Mouse (Mus musculus): ENCODE measurements around the gene 4930470P17Rik.

The 4930470P17Rik gene

DNA sequence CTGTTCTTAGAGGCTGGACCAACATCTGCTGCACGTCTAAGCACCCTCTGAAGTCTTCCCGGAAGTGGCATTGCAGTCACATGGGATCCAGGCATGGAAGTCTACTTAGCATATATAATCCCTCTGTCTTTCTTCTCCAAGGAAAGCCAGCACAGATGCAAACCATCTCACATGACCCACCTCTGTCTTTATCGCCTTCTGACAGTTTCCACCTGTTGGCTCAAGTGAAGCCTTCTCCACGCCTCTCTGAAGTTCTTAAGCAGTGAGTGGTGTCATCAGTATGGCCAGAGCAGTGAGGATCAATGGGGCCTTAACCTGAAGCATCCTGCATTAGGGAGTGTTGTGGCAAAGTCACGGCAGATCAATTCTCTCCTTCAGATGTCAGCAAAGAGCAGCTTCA lies 23.2 kb downstream of the 4930470P17Rik start:
- no peak for DNase-seq (ENCODE audit: low spot score in 2 of 2)

DNA sequence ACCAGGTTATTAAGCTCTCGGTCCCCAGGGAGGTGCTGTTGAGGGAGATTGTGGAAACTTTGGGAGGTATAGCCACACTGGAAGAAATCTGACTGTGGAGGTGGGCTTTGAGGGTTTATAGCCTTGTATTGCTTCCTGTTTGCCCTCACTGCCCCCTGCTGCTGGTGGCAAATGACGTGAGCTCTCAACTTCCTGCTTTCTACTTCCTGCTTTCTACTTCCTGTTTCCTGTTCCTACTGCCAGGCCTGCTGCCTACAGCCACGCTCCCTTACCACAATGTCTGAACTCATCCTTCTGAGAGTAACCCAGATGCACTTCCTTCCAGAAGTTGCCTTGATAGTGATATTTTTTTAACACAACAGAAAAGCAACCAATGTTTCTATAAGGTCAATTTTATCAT lies 24.3 kb downstream of the 4930470P17Rik start:
- no peak for DNase-seq (ENCODE audit: low spot score in 2 of 2)

DNA sequence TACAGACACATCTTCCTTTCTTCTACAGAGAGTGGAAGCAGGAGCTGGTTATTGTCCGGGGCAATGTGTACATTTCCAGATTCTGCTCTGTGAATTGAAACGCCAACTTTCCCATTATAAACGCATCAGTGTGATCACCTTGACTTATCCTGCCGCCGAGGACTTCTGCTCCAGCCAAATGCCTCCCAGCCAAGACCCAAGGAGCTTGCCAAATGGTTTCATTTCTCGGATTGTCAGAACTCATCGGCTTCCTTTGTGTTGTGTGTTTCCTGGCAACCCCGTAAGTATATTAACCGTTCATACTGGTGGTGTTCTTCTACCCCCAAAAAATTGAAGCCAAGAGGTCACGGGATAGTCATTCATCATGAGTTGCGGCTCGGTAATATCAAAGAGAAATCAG lies 25.7 kb downstream of the 4930470P17Rik start:
- no peak for DNase-seq (ENCODE audit: low spot score in 2 of 2)

DNA sequence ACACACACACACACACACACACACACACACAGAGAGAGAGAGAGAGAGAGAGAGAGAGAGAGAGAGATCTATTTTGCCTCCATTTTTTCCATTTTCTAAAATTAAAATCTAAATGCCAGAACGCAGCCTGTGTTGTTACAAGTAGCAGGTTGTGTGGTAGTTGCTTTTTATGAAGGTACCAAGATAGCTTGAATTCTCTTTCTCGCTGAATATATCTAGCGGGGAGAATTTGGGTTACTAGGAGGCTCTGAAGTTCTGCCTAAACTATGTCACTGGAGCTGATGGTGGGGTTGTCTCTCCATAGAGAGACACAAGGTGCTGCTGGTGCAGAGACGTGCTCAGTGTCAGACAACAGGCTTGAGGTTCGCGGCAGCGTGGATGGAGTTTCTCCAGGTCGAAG lies 36.8 kb downstream of the 4930470P17Rik start:
- no peak for DNase-seq (ENCODE audit: low spot score in 2 of 2)

DNA sequence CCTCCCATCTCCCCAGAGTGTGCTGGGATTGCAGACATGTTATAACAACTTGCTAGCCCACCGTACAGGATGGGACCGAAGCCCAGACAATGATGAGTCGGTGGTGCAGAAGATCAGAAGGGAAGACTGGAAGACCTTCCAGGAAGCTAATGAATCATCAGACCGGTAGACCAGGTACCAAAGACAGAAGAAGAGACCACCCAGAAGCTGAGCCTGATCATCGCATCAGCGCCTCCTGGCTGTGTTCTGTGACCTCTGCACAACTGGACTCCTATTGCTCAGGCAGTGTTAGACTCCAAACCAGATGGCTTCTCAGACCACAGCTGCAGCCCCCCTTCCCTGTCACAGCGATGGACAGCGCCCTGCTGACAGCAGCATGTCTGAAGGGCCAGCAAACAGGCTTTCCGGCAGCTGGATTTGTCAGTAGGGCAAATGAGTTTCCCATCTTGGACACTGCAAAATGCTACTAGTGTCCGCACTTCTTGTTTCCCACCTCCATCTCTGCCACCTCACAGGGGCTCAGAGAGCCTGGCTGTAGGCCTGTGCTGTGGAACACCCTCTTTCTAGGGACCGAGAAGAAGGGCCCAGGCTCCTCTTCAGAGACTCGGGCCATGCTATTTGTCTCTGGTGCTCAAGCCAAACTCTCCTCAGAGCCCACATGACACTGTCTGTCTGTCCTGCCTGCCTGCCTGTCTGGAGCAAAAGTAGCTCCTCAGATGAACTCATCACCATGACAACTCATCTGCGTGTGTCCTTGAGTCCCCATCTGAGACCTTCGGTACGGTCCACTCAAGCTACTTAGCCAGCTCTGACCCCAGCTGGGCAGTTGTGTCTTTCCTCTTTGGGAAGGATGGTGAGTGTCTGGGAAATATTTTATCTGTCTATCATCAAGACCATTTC lies 37.6 kb downstream of the 4930470P17Rik start:
- DNase-seq (ENCODE audit: low spot score in 2 of 2): no peak

DNA sequence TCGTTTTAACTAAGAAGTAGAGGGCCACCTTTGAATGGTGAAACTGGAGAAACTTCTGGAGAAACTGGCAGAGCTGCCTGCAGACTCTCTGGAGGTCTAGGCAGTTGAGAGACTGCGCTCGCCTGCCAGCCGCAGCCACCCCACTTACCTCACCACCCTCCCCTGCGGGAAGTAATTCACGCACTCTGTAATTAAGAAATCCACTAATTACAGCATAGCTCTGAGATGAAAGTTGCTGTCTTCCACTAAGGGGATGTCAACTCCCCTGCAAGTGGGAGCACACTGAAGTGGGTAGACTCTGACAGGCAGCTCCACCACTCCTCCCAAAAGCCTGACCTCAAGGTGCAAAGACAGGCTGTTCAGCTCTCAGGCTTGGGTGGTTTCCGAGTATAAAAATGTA lies 49.7 kb downstream of the 4930470P17Rik start:
- no peak for DNase-seq (ENCODE audit: low spot score in 2 of 2)

DNA sequence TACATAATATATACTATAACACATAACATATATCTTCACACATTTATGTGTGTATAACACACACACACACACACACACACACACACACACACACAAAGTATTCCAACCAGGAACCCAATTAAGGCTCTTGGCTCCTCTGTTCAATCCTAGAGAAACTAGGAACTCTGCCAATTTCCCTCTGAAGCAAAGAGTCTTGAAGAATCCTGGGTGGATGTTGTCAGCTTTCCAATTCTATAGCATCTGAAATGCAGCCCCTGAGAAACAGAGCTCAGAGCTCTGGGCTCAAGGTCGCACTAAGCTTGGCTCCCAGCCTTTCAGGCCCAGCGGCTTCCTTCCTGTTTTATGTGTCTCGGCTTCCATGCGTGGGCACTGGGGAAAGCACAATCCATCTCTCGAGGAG lies 51.6 kb downstream of the 4930470P17Rik start:
- no peak for DNase-seq (ENCODE audit: low spot score in 2 of 2)

DNA sequence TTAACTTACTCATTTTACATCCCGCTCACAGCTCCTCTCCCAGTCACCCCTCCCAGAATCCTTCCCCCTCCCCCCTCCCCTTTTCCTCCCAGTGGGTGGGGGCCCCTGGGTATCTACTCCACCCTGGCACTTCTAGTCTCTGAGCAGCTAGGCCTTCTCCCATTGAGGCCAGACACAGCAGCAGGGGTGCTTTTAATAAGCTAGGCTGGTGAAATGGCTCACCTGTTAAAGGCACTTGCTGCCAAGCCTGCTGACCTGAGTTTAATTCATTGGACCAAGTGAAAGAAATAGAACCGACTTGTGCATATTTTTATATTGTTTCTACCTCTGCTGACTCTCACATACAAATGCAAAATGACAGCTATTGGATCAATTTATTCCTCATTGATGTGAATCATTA lies 52.7 kb downstream of the 4930470P17Rik start:
- DNase-seq (ENCODE audit: low spot score in 2 of 2): no peak

DNA sequence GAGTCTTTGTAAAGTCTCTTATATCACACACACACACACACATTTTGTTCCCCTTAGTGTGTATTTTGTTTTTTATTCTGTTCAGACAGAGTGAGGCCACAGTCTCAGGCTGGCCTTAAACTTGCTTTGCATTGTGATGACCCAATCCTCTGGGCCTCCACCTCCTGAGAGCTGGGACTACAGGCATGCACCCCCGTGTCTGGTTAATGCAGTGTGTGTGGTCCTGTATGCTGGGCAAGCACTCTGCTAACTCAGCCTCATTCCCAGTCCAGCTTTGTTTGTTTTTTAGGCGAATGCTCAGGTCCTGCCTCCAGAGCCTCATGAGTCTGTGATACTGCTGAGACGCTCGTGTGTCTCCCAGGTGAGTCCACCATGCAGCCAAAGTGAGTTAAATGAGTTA lies 53.8 kb downstream of the 4930470P17Rik start:
- DNase-seq (ENCODE audit: low spot score in 2 of 2): no peak

DNA sequence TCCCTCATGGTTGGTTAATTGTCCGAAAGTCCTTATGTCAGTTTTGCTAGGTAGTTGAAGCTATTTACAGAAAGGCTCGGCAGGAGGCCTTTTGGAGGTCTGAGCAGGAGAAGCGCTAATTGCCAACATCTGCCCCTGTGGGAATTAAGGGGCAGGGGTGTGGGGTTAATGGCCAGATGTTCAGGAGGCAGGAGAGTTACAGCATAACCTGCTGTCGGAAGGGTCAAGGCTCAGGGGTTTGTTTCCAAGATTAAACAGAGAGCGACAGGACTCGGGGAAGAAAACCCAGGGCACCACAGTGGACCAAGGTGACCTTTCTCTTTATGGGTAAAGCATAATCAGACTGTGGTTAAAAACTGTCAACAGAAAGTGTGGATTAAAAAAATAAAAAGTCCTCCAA lies 54.3 kb downstream of the 4930470P17Rik start:
- DNase-seq (ENCODE audit: low spot score in 2 of 2): no peak

DNA sequence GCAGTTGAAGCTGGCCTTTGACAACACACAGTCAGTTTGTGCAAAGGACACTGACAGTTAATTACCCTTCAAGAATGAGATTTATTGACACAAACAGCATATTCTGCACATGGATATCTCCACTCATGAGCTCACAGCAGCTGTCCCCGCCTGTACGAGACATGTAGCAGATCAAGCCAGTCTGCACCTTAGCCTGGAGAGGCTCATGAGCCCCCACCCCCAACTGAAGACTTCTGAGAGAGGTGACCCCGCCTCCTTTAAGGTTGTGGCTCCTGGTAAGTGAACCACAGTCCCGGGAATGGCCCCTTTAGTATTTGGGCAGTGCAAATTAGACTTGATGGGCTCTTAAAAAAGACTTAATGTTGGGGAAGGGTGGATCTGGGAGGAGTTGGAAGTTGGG lies 56.1 kb downstream of the 4930470P17Rik start:
- DNase-seq (ENCODE audit: low spot score in 2 of 2): no peak

DNA sequence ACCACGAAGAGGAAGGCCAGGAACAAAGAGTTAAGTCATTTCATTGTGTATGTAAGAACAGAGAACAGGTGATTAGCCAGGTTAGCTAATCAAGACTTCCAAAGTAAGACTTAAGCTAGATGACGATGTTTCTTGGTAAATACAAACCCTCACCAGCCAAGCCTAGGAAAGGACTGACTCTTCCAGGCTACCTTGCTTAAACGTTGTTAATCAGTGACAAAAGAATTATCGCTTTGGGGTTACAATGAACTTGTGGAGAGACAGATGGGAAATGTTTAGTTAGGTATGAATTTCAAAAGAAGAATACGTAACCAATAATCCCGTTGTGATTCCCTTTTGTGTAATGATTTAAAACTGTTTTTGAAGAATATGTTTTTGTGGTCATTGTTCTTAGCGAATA lies 56.9 kb downstream of the 4930470P17Rik start:
- no peak for DNase-seq (ENCODE audit: low spot score in 2 of 2)

DNA sequence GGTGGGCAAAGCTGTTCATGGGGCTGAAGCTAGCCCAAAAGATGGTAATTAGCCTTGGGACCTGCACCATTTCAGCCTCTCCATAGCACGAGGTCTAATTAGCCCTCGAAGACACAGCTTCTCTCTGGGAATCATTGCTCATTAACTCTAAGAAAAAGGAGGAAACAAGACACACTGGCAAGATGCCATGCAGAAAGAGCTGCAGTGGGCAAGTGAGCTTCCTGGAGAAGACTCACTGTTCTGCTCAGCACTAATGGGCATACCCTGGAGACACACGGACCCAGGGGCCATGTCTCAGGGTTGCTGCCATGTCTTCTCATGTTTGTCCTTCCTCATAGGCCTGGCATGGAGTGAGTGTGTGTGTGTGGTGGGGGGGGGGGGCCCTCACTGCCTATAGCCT lies 57.7 kb downstream of the 4930470P17Rik start:
- DNase-seq (ENCODE audit: low spot score in 2 of 2): no peak

DNA sequence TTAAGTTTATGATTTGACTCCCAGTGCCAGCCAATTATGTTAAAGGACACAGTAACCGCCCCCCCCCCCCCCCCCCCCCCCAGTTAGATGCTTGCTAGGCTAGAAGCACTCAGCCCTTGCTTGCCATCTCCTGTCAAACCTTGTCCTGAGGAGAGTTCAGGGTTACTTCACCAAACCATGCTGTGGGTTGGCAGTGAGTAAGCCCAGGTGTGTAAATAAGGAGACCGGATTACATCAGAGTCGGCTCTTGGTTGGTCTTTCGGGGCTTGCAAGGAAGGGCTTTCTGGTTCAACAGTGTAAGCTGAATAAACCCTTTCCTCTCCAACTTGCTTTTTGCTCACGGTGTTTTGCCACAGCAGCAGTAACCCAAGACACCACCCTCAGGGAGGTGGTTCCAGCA lies 58.2 kb downstream of the 4930470P17Rik start:
- DNase-seq (ENCODE audit: low spot score in 2 of 2): no peak

DNA sequence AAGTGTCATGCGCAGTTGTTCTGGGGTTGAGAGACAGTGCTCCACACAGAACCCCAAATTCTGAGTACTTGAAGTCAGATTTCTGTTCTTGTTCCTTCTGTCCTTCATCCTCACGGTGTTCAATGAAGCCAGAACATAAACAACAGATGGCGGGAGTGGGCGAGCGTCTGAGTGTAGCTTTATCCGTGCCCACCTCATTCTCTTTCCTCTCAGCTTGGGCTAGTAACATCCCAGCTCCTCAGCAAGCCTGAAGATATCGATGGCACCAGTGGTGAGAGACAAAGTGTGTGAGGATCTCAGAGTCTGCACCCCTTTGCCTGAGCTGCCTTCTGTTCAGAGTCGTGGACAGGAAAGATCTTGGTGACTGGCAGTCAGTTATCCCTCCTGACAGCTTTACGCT lies 62.6 kb downstream of the 4930470P17Rik start:
- no peak for DNase-seq (ENCODE audit: low spot score in 2 of 2)

DNA sequence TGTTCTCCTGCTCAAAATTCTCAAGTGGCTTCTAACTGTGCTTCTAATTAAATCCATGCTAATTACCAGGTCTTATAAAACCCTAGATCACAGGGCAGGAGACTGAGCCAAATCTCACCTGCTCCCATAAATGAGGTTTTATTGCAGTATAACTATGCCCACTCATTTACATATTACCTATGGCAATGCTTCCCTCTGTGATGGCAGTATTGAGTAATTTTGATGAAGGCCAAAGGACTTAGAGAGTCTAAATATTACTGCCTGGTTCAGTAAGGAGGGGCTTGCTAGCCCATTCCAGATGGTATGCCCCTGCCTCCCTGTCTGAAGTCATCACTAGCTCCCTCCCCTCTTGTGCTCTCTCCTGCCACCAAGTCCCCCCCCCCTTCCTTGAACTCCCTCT lies 66.0 kb downstream of the 4930470P17Rik start:
- DNase-seq (ENCODE audit: low spot score in 2 of 2): no peak

DNA sequence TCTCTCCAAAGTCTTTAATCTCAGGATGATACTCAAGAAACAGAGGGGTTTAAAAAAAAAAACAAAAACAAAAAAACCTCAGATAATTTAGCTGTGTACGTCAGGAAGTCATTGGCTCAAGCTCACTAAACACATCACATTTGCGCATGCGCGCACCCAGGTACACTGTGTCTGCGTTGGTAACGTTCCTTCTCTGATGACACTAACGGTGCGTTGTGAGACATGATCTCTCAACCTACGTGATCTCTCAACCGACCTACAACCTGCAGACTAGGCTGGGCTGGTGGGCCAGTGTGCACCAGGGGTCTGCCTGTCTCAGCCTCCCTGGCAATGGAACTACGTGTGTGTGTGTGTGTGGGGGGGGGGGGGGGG lies 67.0 kb downstream of the 4930470P17Rik start:
- DNase-seq (ENCODE audit: low spot score in 2 of 2): no peak

DNA sequence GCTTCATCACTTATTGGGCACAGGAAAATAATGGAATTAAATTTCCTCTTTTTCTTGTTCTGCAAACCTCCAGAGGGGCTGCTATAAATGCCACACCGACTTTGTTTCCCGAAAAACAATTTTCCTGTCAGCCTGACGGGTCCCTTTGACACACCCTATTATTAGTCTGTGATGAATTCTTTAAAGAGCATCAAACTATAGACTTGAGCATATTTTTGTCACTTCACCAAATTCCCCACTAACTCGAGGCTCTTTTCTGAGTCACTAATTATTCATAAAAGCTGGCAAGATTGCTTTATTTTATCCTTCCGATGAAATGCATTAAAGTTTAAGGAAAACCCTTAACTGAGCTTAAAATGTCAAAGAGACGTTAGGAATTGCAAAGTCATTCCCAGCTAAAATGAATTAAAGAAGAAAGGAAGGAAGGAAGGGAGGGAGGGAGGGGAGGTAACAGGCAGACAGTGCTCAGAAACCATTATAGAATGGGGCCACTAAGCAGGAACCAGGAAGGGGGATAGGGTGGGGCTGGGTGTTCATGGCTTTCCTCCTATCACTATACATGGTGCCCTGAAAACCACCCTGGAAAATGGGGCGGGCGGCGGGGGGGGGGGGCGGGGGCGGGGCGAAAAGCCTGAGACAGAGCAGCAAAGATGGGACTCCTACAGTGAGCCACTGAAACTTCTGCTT lies 67.6 kb downstream of the 4930470P17Rik start:
- no peak for DNase-seq (ENCODE audit: low spot score in 2 of 2)

DNA sequence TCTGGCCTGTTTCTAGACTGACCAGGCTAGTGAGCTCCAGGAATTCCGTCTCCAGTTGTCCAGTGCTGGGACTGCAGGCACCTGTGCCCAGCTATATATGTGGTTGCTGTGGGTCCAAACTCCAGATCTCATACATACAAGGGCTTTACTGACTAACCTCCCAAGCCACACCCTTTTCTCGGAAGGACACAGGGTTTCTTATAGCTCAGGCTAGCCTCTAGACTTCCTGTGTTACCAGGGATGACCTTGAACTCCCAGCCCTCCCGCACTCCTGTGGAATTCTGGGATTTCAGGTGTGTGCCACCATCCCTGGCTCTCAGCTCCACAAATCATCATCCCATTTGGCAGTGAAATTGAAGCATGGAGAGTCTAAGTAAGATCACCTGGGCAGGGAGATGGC lies 71.6 kb downstream of the 4930470P17Rik start:
- DNase-seq (ENCODE audit: low spot score in 2 of 2): no peak

DNA sequence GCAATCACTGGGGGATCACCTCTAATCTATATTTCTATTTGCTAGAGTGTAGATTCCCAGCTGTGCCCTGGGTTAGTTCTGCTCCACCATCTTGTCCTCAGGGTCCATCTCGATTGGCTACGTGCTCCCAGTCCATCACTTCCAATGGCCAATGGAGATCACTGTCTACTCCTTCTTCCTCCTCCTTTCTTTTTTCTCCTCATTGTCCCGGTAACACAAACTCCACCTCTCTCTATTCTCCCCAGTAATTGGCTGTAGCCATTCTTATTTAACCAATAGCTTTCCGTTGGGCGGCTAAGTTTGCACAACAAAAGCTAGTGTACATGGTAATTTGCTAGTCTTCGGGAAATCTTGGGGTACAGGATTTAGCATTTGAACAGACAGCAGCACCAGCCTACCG lies 72.1 kb downstream of the 4930470P17Rik start:
- no peak for DNase-seq (ENCODE audit: low spot score in 2 of 2)

Data from spleen, postnatal 36 days (tissue).